Mouse (Mus musculus) thymus, postnatal 0 days (tissue): ENCODE results near the gene Idh3a. TPM values are rescaled to one million over a fixed set of nuclear protein-coding genes. Genes with fewer than 3 reads are reported as not detected.
"Not testable (repeated sequence)": the region's sequence is repeated elsewhere in the genome, so short reads cannot be mapped to it uniquely, and the experiment has no call there.

ENCODE experiments used
- DNase-seq: peaks from one replicate; pipeline ENCODE4 v3.0.0-alpha.2; 2015; ENCODE audit warnings: low spot score
- polyA plus RNA-seq: library from polyadenylated mRNA; unstranded; fragments of >200 nt; fragmentation: Nextera tagmentation; extraction: Ambion mirVana; gene quantifications from 2 replicates; pipeline ENCODE4 v1.2.1, GENCODE M21; 2015

Gene Idh3a
- polyA plus RNA-seq: 145 and 149 TPM in 2 replicates

GRCm38 (mm10) chr9:54586199-54587061, at the start of gene Idh3a:
Idh3a (plus strand) TSS chr9:54586334.
- peak; percentile 97 for DNase-seq

- DNase-seq: no peak
Observed at GRCm38 (mm10) chr9:54537030-54537429, 49.1 kb upstream of the Idh3a start.

GRCm38 (mm10) chr9:54537480-54537879, 48.7 kb upstream of the Idh3a start:
- DNase-seq: no peak

GRCm38 (mm10) chr9:54538244-54538643, 47.9 kb upstream of the Idh3a start:
- DNase-seq: no peak

- DNase-seq: no peak
Observed at GRCm38 (mm10) chr9:54538684-54539083, 47.5 kb upstream of the Idh3a start, which contains the start of gene Sh2d7. Sh2d7 (plus strand) TSS chr9:54538984.

GRCm38 (mm10) chr9:54540801-54541200, 45.3 kb upstream of the Idh3a start:
- DNase-seq: no peak

GRCm38 (mm10) chr9:54544212-54544953, 41.8 kb upstream of the Idh3a start:
- DNase-seq: no peak

- DNase-seq: no peak
Observed at GRCm38 (mm10) chr9:54544954-54545315, 41.2 kb upstream of the Idh3a start.

- peak; percentile 38 for DNase-seq
Observed at GRCm38 (mm10) chr9:54547536-54547935, 38.6 kb upstream of the Idh3a start.

GRCm38 (mm10) chr9:54549433-54549832, 36.7 kb upstream of the Idh3a start:
- DNase-seq: no peak

- DNase-seq: peak; percentile 26
Observed at GRCm38 (mm10) chr9:54552409-54552808, 33.7 kb upstream of the Idh3a start.

GRCm38 (mm10) chr9:54555044-54555443, 31.1 kb upstream of the Idh3a start:
- no peak for DNase-seq

GRCm38 (mm10) chr9:54558731-54559130, 27.4 kb upstream of the Idh3a start:
- DNase-seq: no peak

GRCm38 (mm10) chr9:54559771-54560471, 26.2 kb upstream of the Idh3a start, which contains the start of gene Cib2:
Cib2 (minus strand) TSS chr9:54560218.
- DNase-seq: peak; percentile 68

GRCm38 (mm10) chr9:54560831-54561601, 25.1 kb upstream of the Idh3a start:
- DNase-seq: no peak

GRCm38 (mm10) chr9:54566958-54567357, 19.2 kb upstream of the Idh3a start:
- DNase-seq: no peak

- no peak for DNase-seq
Observed at GRCm38 (mm10) chr9:54568732-54569131, 17.4 kb upstream of the Idh3a start.

GRCm38 (mm10) chr9:54571130-54571839, 14.8 kb upstream of the Idh3a start:
- no peak for DNase-seq

- DNase-seq: no peak
Observed at GRCm38 (mm10) chr9:54583712-54584111, 2.4 kb upstream of the Idh3a start.

- not testable (repeated sequence) for DNase-seq
Observed at GRCm38 (mm10) chr9:54584127-54584526, 2.0 kb upstream of the Idh3a start.
